Mouse (Mus musculus) kidney, adult 2 months (tissue): ENCODE measurements around the gene Ncor2.

Experiments used
- CTCF ChIP-seq: fragments of 200-500 bp; conservative IDR thresholded peaks from 2 replicates; pipeline ENCODE4 v1.5.1; 2011; ENCODE audit warnings: low read depth, mild to moderate bottlenecking, control low read depth, low read length, moderate library complexity, mixed read lengths; ENCODE audit not compliant: insufficient read depth, insufficient read length
- POLR2A ChIP-seq: fragments of 200-500 bp; IDR thresholded peaks from one replicate; pipeline ENCODE4 v1.6.1; 2011; ENCODE audit warnings: low read depth, low read length, control low read depth

GRCm38 (mm10) chr5:125199086-125199485 lies 20.1 kb upstream of the Ncor2 start:
- TF ChIP-seq POLR2A, result no peak
- TF ChIP-seq CTCF, result no peak
